Mouse (Mus musculus): ENCODE measurements around the gene Hsp90ab1. TPM values are rescaled to one million over a fixed set of nuclear protein-coding genes. Genes with fewer than 3 reads are reported as not detected.

Hsp90ab1 gene
- polyA plus RNA-seq, 1 experiment from 2014 or later: 1,555 TPM

DNA sequence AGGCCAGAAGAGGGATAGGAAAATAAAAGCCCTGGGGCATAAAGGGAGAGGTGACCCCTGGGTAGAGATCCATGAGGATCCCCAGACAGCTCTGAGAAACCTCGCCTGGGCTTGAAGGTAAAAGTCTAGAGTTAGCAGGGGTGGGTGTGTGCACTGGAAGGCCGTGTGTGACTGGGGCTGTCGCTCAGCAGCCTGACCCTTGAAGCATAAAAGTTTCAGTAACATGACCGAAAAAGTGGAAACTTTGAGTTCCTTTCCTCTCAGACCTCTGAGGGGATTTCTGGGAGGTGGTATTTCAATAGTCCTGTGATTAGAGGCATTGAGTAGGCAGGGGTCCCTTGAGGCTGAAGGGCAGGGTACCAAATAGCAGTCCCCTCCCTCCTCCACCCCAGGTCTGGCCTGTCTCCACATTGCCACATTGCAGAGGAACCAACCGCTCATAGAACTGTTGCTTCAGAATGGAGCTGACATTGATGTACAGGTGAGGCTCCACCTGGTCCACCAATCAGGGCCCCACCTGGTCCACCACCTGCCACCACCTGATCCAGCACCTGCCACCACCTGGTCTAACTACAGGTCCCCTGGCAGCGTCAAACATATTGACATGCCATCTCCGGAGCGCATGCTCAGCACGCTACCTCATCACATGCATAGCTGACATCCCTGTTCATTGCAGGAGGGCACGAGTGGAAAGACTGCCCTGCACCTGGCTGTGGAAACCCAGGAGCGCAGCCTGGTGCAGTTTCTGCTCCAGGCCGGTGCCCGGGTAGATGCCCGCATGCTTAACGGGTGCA lies 13.1 kb downstream of the Hsp90ab1 start:
- no peak overlapping the region for H3K27ac ChIP-seq (replicated peaks)
- H3K4me1 ChIP-seq (replicated peaks): peaks cover 20% of the 10 kb centered on the region
- no peaks in the 10 kb centered on the region for H3K9me3 ChIP-seq
- peaks cover 9% of the 10 kb centered on the region for H3K27me3 ChIP-seq
- ATAC-seq (ENCODE audit: low FRiP score, low read depth): no peak
- H3K4me3 ChIP-seq: no peak overlapping the region
- H3K9ac ChIP-seq: no peak overlapping the region
- H3K36me3 ChIP-seq: no peaks in the 10 kb centered on the region
- WGBS: 90% methylated on average over 15 of the region's 15 CpGs
- H3K4me2 ChIP-seq: no peak overlapping the region

GRCm38 (mm10) chr17:45557998-45558862 lies 14.8 kb downstream of the Hsp90ab1 start:
- peaks cover 11% of the 10 kb centered on the region for H3K27me3 ChIP-seq
- ATAC-seq (ENCODE audit: low FRiP score, low read depth): no peak
- H3K4me1 ChIP-seq (replicated peaks): peaks cover 15% of the 10 kb centered on the region
- H3K9ac ChIP-seq: no peak overlapping the region
- no peak overlapping the region for H3K4me3 ChIP-seq
- H3K4me2 ChIP-seq: no peak overlapping the region
- H3K27ac ChIP-seq (replicated peaks): no peak overlapping the region
- 73% methylated on average over 16 of the region's 16 CpGs for WGBS
- no peaks in the 10 kb centered on the region for H3K9me3 ChIP-seq
- no peaks in the 10 kb centered on the region for H3K36me3 ChIP-seq

DNA sequence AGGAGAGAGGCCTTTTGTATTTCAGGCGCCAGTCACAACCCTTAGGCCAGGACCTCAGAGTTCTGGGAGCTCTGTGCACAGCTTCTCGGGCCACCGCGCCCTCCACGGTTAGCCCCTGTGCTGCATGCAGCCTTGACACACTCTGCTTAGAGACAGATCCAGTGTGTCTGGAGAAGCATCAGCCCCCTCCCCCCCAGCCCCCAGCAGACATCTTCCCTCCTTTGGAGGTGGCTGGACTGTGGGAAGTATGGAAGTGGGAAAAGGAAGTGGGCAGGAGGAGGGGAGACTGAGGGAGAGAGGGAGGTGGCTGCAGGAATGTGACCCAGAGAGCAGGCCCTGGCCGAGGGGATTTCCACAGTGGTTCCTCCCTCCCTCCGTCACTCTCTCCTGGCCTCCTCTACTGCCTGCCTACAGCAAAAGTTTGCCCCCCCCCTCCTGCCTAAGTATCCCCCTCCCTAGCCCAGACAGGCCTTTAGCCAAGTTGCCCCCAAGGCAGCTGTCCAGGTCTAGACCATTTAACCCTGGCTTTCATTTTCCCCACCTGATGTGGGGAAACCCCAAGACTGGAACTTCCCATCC lies 15.7 kb downstream of the Hsp90ab1 start:
- no peak overlapping the region for H3K4me3 ChIP-seq
- H3K9me3 ChIP-seq: no peaks in the 10 kb centered on the region
- WGBS: 67% methylated on average over 7 of the region's 7 CpGs
- peak overlapping the region; percentile 83; the same call in 1 of the 2 replicates for H3K4me2 ChIP-seq
- H3K4me1 ChIP-seq (replicated peaks): peaks cover 15% of the 10 kb centered on the region
- H3K36me3 ChIP-seq: no peaks in the 10 kb centered on the region
- H3K27me3 ChIP-seq: peaks cover 11% of the 10 kb centered on the region
- H3K27ac ChIP-seq (replicated peaks): no peak overlapping the region
- ATAC-seq (ENCODE audit: low FRiP score, low read depth): no peak
- no peak overlapping the region for H3K9ac ChIP-seq

GRCm38 (mm10) chr17:45556514-45557245 lies 16.4 kb downstream of the Hsp90ab1 start:
- H3K4me2 ChIP-seq: peak overlapping the region; percentile 83
- no peaks in the 10 kb centered on the region for H3K36me3 ChIP-seq
- peaks cover 19% of the 10 kb centered on the region for H3K4me1 ChIP-seq (replicated peaks)
- peak overlapping the region; percentile 64 for H3K9ac ChIP-seq
- no peaks in the 10 kb centered on the region for H3K9me3 ChIP-seq
- WGBS: 78% methylated on average over 3 of the region's 3 CpGs
- peaks cover 11% of the 10 kb centered on the region for H3K27me3 ChIP-seq
- no peak for ATAC-seq (ENCODE audit: low FRiP score, low read depth)
- no peak overlapping the region for H3K27ac ChIP-seq (replicated peaks)
- peak overlapping the region; percentile 70 for H3K4me3 ChIP-seq

DNA sequence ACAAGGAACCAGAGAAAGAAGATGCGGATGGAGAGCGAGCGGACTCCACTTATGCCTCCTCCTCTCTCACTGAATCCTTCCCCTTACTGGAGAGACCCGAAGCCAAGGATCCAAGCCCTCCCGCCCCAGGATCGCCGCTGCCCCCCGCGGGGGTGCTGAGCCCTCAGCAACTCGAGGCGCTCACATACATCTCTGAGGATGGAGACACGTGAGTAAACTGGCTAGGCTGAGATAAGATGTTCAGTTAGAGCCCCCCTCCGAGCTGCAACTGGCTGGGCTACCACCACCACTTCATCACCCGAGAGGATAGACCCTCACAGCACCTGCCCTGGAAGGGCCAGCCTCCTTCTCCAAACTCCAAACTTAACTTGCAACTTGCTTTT lies 17.0 kb downstream of the Hsp90ab1 start:
- no peaks in the 10 kb centered on the region for H3K9me3 ChIP-seq
- ATAC-seq (ENCODE audit: low FRiP score, low read depth): no peak
- H3K27ac ChIP-seq (replicated peaks): 0 out of 2 replicates have a peak overlapping the region, but pooled peaks have one; percentile 30
- peak overlapping the region; percentile 83 for H3K4me2 ChIP-seq
- no peaks in the 10 kb centered on the region for H3K36me3 ChIP-seq
- peaks cover 11% of the 10 kb centered on the region for H3K27me3 ChIP-seq
- H3K4me1 ChIP-seq (replicated peaks): peaks cover 19% of the 10 kb centered on the region
- H3K4me3 ChIP-seq: peak overlapping the region; percentile 70
- peak overlapping the region; percentile 64 for H3K9ac ChIP-seq
- WGBS: 3% methylated on average over 14 of the region's 14 CpGs

- under 1% methylated on average over 45 of the region's 45 CpGs for WGBS
- Histone ChIP-seq H3K27ac (replicated peaks) (peak within 1 kb of the TSS; percentile 30; the same call in 1 of the 2 replicates), H3K4me2 (peak within 1 kb of the TSS; percentile 83), H3K9me3 (no peaks in the 10 kb centered on the region), H3K36me3 (no peaks in the 10 kb centered on the region), H3K4me3 (peak within 1 kb of the TSS; percentile 70), H3K9ac (peak within 1 kb of the TSS; percentile 64), H3K27me3 (peaks cover 11% of the 10 kb centered on the region), H3K4me1 (replicated peaks) (peaks cover 19% of the 10 kb centered on the region)
- ATAC-seq (ENCODE audit: low FRiP score, low read depth): peak; percentile 68
Observed at GRCm38 (mm10) chr17:45555452-45556106, 17.5 kb downstream of the Hsp90ab1 start, which contains the start of gene Nfkbie. TSS of gene Nfkbie (plus strand) at chr17:45555703.

DNA sequence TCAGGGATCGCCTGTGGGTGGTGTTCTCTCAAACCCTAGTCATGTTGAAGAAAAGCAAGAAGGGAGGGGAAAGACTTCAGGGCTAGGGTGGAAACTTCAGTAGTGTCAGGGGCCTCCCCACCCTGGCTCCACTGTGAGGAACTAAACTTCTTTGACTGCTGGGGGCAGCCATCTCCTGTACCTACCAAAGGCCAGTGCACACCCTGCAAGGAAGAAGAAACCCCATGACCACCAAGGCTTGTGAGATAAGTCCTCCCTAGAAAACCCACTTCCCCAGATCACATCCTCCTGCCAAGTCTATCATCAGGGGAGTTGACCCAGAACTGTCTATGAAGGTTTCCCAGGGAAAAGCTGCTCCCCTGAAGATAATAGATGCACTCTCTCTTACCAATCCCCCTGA lies 18.7 kb downstream of the Hsp90ab1 start:
- no peaks in the 10 kb centered on the region for H3K36me3 ChIP-seq
- peaks cover 26% of the 10 kb centered on the region for H3K4me1 ChIP-seq (replicated peaks)
- ATAC-seq (ENCODE audit: low FRiP score, low read depth): no peak
- H3K27me3 ChIP-seq: peaks cover 11% of the 10 kb centered on the region
- WGBS: 45% methylated on average over 1 of the region's 1 CpGs
- H3K4me3 ChIP-seq: no peak overlapping the region
- no peak overlapping the region for H3K4me2 ChIP-seq
- no peaks in the 10 kb centered on the region for H3K9me3 ChIP-seq
- no peak overlapping the region for H3K27ac ChIP-seq (replicated peaks)
- H3K9ac ChIP-seq: no peak overlapping the region

GRCm38 (mm10) chr17:45553065-45553464 lies 20.0 kb downstream of the Hsp90ab1 start:
- H3K4me2 ChIP-seq: no peak overlapping the region
- H3K9ac ChIP-seq: no peak overlapping the region
- H3K27ac ChIP-seq (replicated peaks): no peak overlapping the region
- no peaks in the 10 kb centered on the region for H3K36me3 ChIP-seq
- H3K4me3 ChIP-seq: no peak overlapping the region
- H3K27me3 ChIP-seq: peaks cover 11% of the 10 kb centered on the region
- no peak for ATAC-seq (ENCODE audit: low FRiP score, low read depth)
- peaks cover 31% of the 10 kb centered on the region for H3K4me1 ChIP-seq (replicated peaks)
- no peaks in the 10 kb centered on the region for H3K9me3 ChIP-seq
- WGBS: 79% methylated on average over 3 of the region's 3 CpGs

DNA sequence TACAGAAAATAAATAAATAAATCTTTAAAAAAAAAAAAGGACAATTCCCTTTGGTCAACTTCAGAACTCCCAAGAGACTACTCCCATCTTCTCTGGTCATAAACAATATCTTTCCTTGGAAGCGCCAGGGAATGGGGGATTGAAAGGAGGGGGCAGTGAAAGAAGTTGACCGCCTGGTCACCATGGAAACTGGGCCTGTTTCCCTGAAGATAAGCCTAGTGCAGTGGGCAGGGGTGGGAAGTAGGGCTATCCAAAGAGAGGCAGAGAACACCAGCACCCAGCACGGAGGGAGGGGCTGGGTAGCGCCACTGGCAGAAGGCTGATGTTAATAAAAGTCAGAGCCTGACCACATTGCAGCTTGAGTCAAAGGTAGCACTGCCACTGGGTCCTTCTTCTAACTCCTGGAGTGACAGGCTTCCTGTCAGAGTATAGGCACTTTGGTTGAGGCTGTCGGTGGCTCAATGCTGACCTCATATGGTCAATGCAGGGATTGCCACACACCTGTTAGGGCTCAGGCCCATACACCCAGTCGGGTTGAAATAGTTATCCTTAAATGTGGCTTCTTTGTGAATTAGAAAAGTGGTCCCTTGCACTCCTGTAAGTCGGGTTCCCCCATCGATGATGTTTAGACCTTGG lies 21.1 kb downstream of the Hsp90ab1 start:
- WGBS: 4% methylated on average over 8 of the region's 8 CpGs
- H3K4me2 ChIP-seq: no peak overlapping the region
- H3K4me1 ChIP-seq (replicated peaks): peaks cover 43% of the 10 kb centered on the region
- H3K4me3 ChIP-seq: no peak overlapping the region
- ATAC-seq (ENCODE audit: low FRiP score, low read depth): 0 out of 2 replicates have a peak, but pooled peaks have one; percentile 28
- H3K27ac ChIP-seq (replicated peaks): no peak overlapping the region
- H3K9ac ChIP-seq: no peak overlapping the region
- H3K36me3 ChIP-seq: no peaks in the 10 kb centered on the region
- no peaks in the 10 kb centered on the region for H3K9me3 ChIP-seq
- peaks cover 14% of the 10 kb centered on the region for H3K27me3 ChIP-seq

DNA sequence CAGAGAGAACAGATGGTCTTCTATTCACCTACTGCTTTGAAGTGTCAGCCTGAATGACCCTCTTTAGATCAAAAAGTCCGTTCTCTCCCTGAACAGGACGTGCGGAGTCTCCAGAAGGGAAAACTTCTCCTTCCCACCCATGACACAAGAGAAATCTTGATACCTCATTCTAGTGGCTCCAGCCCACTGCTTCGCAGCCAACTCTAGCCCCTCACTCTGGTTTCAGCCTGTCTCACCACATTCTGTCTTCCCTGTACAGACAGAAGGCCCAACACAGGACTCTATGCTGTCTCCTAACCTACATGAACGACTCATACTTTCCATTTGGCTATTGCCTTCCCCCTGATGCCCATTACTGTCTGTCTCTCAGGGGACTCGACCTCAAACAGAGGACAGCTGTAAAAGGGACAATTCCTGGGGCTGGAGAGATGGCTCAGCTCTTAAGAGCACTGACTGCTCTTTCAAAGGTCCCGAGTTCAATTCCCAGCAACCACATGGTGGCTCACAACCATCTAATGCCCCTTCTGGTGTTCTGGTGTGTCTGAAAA lies 21.7 kb downstream of the Hsp90ab1 start:
- Histone ChIP-seq H3K4me3 (no peak overlapping the region), H3K27me3 (peaks cover 14% of the 10 kb centered on the region), H3K27ac (replicated peaks) (no peak overlapping the region), H3K4me2 (no peak overlapping the region), H3K4me1 (replicated peaks) (peaks cover 43% of the 10 kb centered on the region), H3K9me3 (no peaks in the 10 kb centered on the region), H3K36me3 (peaks cover 6% of the 10 kb centered on the region; the same call in 1 of the 2 replicates), H3K9ac (no peak overlapping the region)
- 52% methylated on average over 7 of the region's 7 CpGs for WGBS
- ATAC-seq (ENCODE audit: low FRiP score, low read depth): no peak

Data from hindbrain, embryonic 15.5 days (tissue).